Mouse (Mus musculus) CH12.LX (cell line): ENCODE measurements around the gene Acsl1. TPM values are rescaled to one million over a fixed set of nuclear protein-coding genes. Genes with fewer than 3 reads are reported as not detected.

Experiments used
- DNase-seq: peaks from one replicate; pipeline ENCODE4 v3.0.0-alpha.2; 2013; ENCODE audit errors: extremely low read depth
- H3K27ac ChIP-seq: 2 replicates; pipeline ENCODE4 v1.5.1; 2012; ENCODE audit warnings: low read depth, mild to moderate bottlenecking, control low read depth, moderate library complexity; ENCODE audit not compliant: insufficient read depth
- H3K27me3 ChIP-seq: replicated peaks from 2 replicates; pipeline ENCODE3; 2012; ENCODE audit warnings: inconsistent platforms
- H3K36me3 ChIP-seq, 2 experiments: replicated peaks in 1 of 2; 2 replicates each; pipeline versions ENCODE3 to v1.6.1; 2012; ENCODE audit warnings: inconsistent platforms in 1 of 2, low read length in 1 of 2, mild to moderate bottlenecking in 1 of 2, mixed read lengths in 1 of 2, moderate library complexity in 1 of 2; ENCODE audit not compliant: control insufficient read depth in 1 of 2, insufficient read depth in 1 of 2
- H3K4me1 ChIP-seq, 2 experiments: 2 replicates each; pipeline ENCODE4 v1.6.1; 2012; ENCODE audit warnings: inconsistent platforms in 1 of 2, moderate library complexity in 1 of 2; ENCODE audit not compliant: insufficient read depth in 2 of 2, control insufficient read depth in 1 of 2
- H3K4me2 ChIP-seq: 2 replicates; pipeline ENCODE4 v1.6.1; 2012; ENCODE audit warnings: low read depth, mild to moderate bottlenecking, control low read depth; ENCODE audit not compliant: poor library complexity, insufficient read depth, severe bottlenecking
- H3K4me3 ChIP-seq, 3 experiments: fragments of 150-350 bp in 1 of 3; sonication (generic) in 1 of 3; replicated peaks in 1 of 3; 2 replicates each; pipeline versions ENCODE3 to v1.5.1; 2011 to 2012; ENCODE audit warnings: low read depth in 2 of 3, low read length in 2 of 3, mild to moderate bottlenecking in 2 of 3, moderate library complexity in 2 of 3, control low read depth in 1 of 3, improper control_type of control experiment in 1 of 3, inconsistent platforms in 1 of 3, mixed read lengths in 1 of 3; ENCODE audit not compliant: poor library complexity in 1 of 3
- H3K79me2 ChIP-seq: replicated peaks from 2 replicates; pipeline ENCODE4 v1.6.1; 2012; ENCODE audit warnings: mild to moderate bottlenecking, moderate library complexity; ENCODE audit not compliant: control insufficient read depth, poor library complexity, insufficient read depth, severe bottlenecking; ENCODE audit errors: extremely low read depth
- H3K9ac ChIP-seq: 2 replicates; pipeline ENCODE4 v1.6.1; 2012; ENCODE audit warnings: low read depth, mild to moderate bottlenecking, control low read depth, moderate library complexity; ENCODE audit not compliant: insufficient read depth
- H3K9me3 ChIP-seq: replicated peaks from 2 replicates; pipeline ENCODE3; 2012; ENCODE audit warnings: low read length, inconsistent platforms, mixed read lengths
- CHD1 ChIP-seq: IDR thresholded peaks from 2 replicates; pipeline ENCODE4 v1.6.1; 2012; ENCODE audit warnings: low read depth, low read length, improper control_type of control experiment, inconsistent platforms
- CHD2 ChIP-seq: IDR thresholded peaks from 2 replicates; pipeline ENCODE4 v1.6.1; 2011; ENCODE audit warnings: low read length, improper control_type of control experiment
- E2F4 ChIP-seq: IDR thresholded peaks from 2 replicates; pipeline ENCODE4 v1.6.1; 2011; ENCODE audit warnings: low read depth, low read length, improper control_type of control experiment; ENCODE audit not compliant: insufficient replicate concordance
- ELF1 ChIP-seq: IDR thresholded peaks from 2 replicates; pipeline ENCODE4 v1.6.1; 2014; ENCODE audit warnings: low read depth, mild to moderate bottlenecking, inconsistent platforms, low read length, improper control_type of control experiment
- ETS1 ChIP-seq: conservative IDR thresholded peaks from 2 replicates; pipeline ENCODE4 v1.6.1; 2012; ENCODE audit warnings: low read depth, mild to moderate bottlenecking, inconsistent platforms, low read length, improper control_type of control experiment, moderate library complexity
- GABPA ChIP-seq: IDR thresholded peaks from 2 replicates; pipeline ENCODE4 v1.6.1; 2012; ENCODE audit warnings: low read depth, low read length, improper control_type of control experiment, inconsistent platforms; ENCODE audit not compliant: insufficient replicate concordance
- HCFC1 ChIP-seq: IDR thresholded peaks from 2 replicates; pipeline ENCODE4 v1.6.1; 2012; ENCODE audit warnings: low read depth, mild to moderate bottlenecking, inconsistent platforms, low read length, improper control_type of control experiment
- IRF4 ChIP-seq: IDR thresholded peaks from 2 replicates; pipeline ENCODE4 v1.6.1; 2014; ENCODE audit warnings: low read depth, mild to moderate bottlenecking, inconsistent platforms, low read length, improper control_type of control experiment
- JUND ChIP-seq: conservative IDR thresholded peaks from 2 replicates; pipeline ENCODE4 v1.6.1; 2011; ENCODE audit warnings: low read depth, low read length, improper control_type of control experiment
- MAFK ChIP-seq: IDR thresholded peaks from 2 replicates; pipeline ENCODE4 v1.6.1; 2011; ENCODE audit warnings: low read length, improper control_type of control experiment; ENCODE audit not compliant: insufficient replicate concordance
- MAZ ChIP-seq: IDR thresholded peaks from 2 replicates; pipeline ENCODE4 v1.6.1; 2012; ENCODE audit warnings: low read depth, mild to moderate bottlenecking, inconsistent platforms, low read length, improper control_type of control experiment, moderate library complexity
- MEF2A ChIP-seq: IDR thresholded peaks from 2 replicates; pipeline ENCODE4 v1.6.1; 2014; ENCODE audit warnings: low read depth, mild to moderate bottlenecking, inconsistent platforms, low read length, improper control_type of control experiment, borderline replicate concordance
- NELFE ChIP-seq: IDR thresholded peaks from 2 replicates; pipeline ENCODE4 v1.6.1; 2011; ENCODE audit warnings: low read depth, low read length, improper control_type of control experiment
- POLR2A ChIP-seq: IDR thresholded peaks from 2 replicates; pipeline ENCODE4 v1.6.1; 2011; ENCODE audit warnings: low read depth, mild to moderate bottlenecking, improper control_type of control experiment, low read length
- RAD21 ChIP-seq: IDR thresholded peaks from 2 replicates; pipeline ENCODE4 v1.6.1; 2011; ENCODE audit warnings: low read depth, mild to moderate bottlenecking, low read length, improper control_type of control experiment, moderate library complexity
- RCOR1 ChIP-seq: conservative IDR thresholded peaks from 2 replicates; pipeline ENCODE4 v1.6.1; 2012; ENCODE audit warnings: low read depth, mild to moderate bottlenecking, inconsistent platforms, low read length, improper control_type of control experiment
- SIN3A ChIP-seq: IDR thresholded peaks from 2 replicates; pipeline ENCODE4 v1.6.1; 2012; ENCODE audit warnings: low read length, improper control_type of control experiment, inconsistent platforms
- TBP ChIP-seq: conservative IDR thresholded peaks from 2 replicates; pipeline ENCODE4 v1.6.1; 2011; ENCODE audit warnings: low read depth, low read length, improper control_type of control experiment
- TCF12 ChIP-seq: IDR thresholded peaks from 2 replicates; pipeline ENCODE4 v1.6.1; 2014; ENCODE audit warnings: low read depth, mild to moderate bottlenecking, inconsistent platforms, low read length, improper control_type of control experiment
- UBTF ChIP-seq: IDR thresholded peaks from 2 replicates; pipeline ENCODE4 v1.6.1; 2012; ENCODE audit warnings: low read depth, mild to moderate bottlenecking, inconsistent platforms, low read length, improper control_type of control experiment, moderate library complexity
- USF2 ChIP-seq: conservative IDR thresholded peaks from 2 replicates; pipeline ENCODE4 v1.6.1; 2011; ENCODE audit warnings: low read depth, low read length, improper control_type of control experiment
- ZC3H11A ChIP-seq: IDR thresholded peaks from 2 replicates; pipeline ENCODE4 v1.6.1; 2012; ENCODE audit warnings: low read depth, mild to moderate bottlenecking, inconsistent platforms, low read length, improper control_type of control experiment
- ZMIZ1 ChIP-seq: IDR thresholded peaks from 2 replicates; pipeline ENCODE4 v1.6.1; 2012; ENCODE audit warnings: low read depth, mild to moderate bottlenecking, inconsistent platforms, low read length, improper control_type of control experiment
- dilution Hi-C: fragments of 300-500 bp; cut with MboI; formaldehyde crosslinking; loops from 2 replicates; pipeline ENCODE4 v1.14.3; 2020; ENCODE audit warnings: low sequenced_read_pairs; ENCODE audit not compliant: extremely low pct_unique_long_range_greater_than_20kb, extremely low pct_ligation_motif_present
- in situ Hi-C: fragments of 300-500 bp; cut with MboI; formaldehyde crosslinking; loops from 3 replicates; pipeline ENCODE4 v1.14.3; 2019; ENCODE audit warnings: low sequenced_read_pairs, low pct_ligation_motif_present, low pct_unique_long_range_greater_than_20kb, mixed read lengths
- polyA plus RNA-seq: library from polyadenylated mRNA; unstranded; fragments of >175 nt; gene quantifications from 2 replicates; pipeline ENCODE4 v1.2.1, GENCODE M21; 2012; ENCODE audit warnings: low read depth; ENCODE audit not compliant: insufficient read length
- total RNA-seq, 2 experiments: library from RNA; depleted of rRNA; stranded (reverse); fragments of 300-350 nt in 1 of 2; fragments of >200 nt in 1 of 2; gene quantifications; 2 replicates each; pipeline ENCODE4 v1.2.3; 2012 to 2014

Gene Acsl1
- total and polyA plus RNA-seq, 3 experiments = 8.7 to 27.9 (median 19.5) TPM

GRCm38 (mm10) chr8:46545854-46546253 lies 75.0 kb downstream of the Acsl1 start:
- no peak overlapping the region for H3K9ac ChIP-seq
- no peak overlapping the region for H3K4me3 ChIP-seq
- peaks cover 4 to 33% of the 10 kb centered on the region in 2 experiments for H3K4me1 ChIP-seq
- H3K9me3 ChIP-seq = no peaks in the 10 kb centered on the region
- in situ Hi-C loops (loop anchor here (5.0 kb wide), 1 partner anchor 234 kb away; no protein-coding TSS in a partner anchor), dilution Hi-C loops (no loop called here)
- no peak for DNase-seq
- H3K4me2 ChIP-seq = no peak overlapping the region
- H3K36me3 ChIP-seq = no peaks in the 10 kb centered on the region
- no peaks in the 10 kb centered on the region for H3K79me2 ChIP-seq
- no peaks in the 10 kb centered on the region for H3K27me3 ChIP-seq
- H3K27ac ChIP-seq = no peak overlapping the region
- TF ChIP-seq ZMIZ1 = no peak
- no peak for TF ChIP-seq MAZ
- no peak for TF ChIP-seq NELFE
- no peak for TF ChIP-seq HCFC1
- no peak for TF ChIP-seq SIN3A
- no peak for TF ChIP-seq POLR2A
- TF ChIP-seq TBP = no peak
- no peak for TF ChIP-seq JUND
- no peak for TF ChIP-seq ELF1
- TF ChIP-seq E2F4 = no peak
- no peak for TF ChIP-seq CHD2
- no peak for TF ChIP-seq UBTF

DNA sequence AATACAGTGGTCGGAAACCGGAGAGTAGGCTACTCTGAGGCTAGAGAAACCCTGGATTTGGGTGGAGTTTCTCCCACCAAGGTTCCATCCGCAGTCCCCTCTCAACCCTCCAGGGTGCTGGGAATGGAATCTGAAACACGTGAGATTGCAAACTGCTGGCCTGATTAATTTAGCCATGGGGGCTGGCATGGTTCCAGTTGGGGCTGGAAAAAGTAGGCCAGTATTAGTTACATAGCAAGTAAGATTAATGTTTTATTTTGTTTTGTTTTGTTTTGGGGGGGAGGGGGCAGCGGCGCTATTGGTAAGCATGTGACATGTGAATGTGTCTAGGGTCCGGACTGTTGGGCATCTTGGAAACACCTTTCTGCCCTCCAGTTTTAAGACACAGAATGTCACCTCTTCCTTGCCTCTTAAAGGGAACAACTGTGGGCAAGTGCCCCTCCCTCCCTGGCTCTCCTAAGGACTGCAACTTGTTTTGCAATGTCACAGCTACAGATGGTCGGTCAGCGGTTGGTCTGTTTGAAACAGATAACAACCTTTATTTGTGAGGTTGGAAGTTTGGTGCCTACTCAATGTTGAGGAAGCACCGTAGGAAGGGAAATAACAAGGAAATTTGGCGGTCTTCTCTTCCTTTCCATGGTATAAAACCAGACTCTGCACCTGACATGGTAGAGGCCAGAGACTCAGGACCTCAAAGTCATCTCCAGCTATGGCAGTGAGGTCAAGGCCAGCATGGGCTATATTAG lies 75.8 kb downstream of the Acsl1 start:
- Histone ChIP-seq H3K4me1 (peaks cover 4 to 36% of the 10 kb centered on the region in 2 experiments), H3K36me3 (no peaks in the 10 kb centered on the region), H3K4me3 (no peak overlapping the region), H3K27me3 (no peaks in the 10 kb centered on the region), H3K9me3 (no peaks in the 10 kb centered on the region), H3K4me2 (no peak overlapping the region), H3K27ac (no peak overlapping the region), H3K79me2 (no peaks in the 10 kb centered on the region), H3K9ac (no peak overlapping the region)
- dilution Hi-C loops = no loop called here
- DNase-seq = no peak
- no peak for TF ChIP-seq HCFC1
- TF ChIP-seq GABPA = no peak
- TF ChIP-seq SIN3A = no peak
- TF ChIP-seq UBTF = no peak
- TF ChIP-seq TCF12 = no peak
- no peak for TF ChIP-seq MAFK
- TF ChIP-seq CHD1 = no peak
- TF ChIP-seq RAD21 = no peak
- TF ChIP-seq RCOR1 = no peak
- no peak for TF ChIP-seq TBP
- no peak for TF ChIP-seq MEF2A
- TF ChIP-seq IRF4 = no peak
- no peak for TF ChIP-seq USF2
- no peak for TF ChIP-seq ZC3H11A
- TF ChIP-seq E2F4 = no peak
- no peak for TF ChIP-seq ETS1
- no peak for TF ChIP-seq JUND
- in situ Hi-C loops = loop anchor here (5.0 kb wide), 1 partner anchor 234 kb away; no protein-coding TSS in a partner anchor
